Mouse (Mus musculus): ENCODE data around the gene Aebp1.
A peak's percentile ranks its signal among the peaks of the same experiment; 100 is the strongest.

Aebp1 gene

GRCm38 (mm10) chr11:5893807-5894206 lies 32.1 kb downstream of the Aebp1 start:
- DNase-seq (ENCODE audit: low spot score in 2 of 2) = no peak

DNA sequence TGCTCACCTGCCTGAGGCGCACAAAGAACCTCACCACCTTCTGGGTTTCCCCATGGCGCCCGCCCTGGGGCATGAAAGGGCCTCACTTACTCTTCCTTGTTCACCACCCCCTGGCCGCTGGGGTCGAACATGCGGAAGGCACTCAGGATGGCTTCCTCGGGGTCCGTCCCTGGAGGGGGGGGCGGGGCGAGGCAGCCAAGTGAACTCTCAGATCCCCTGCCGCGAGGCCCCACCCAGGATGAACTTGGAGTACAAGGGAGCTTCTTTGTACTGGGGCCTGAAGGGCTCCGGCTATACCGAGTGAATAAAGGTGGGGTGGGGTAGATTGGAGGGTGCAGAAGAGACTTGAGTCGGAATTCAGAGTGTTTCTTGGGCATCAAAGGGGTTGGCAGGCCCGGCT lies 35.5 kb downstream of the Aebp1 start:
- no peak for DNase-seq (ENCODE audit: low spot score in 2 of 2)

- DNase-seq (ENCODE audit: low spot score in 2 of 2) = no peak
These were observed 36.1 kb downstream of the Aebp1 start for GRCm38 (mm10) chr11:5897839-5898238.

- DNase-seq (ENCODE audit: low spot score in 2 of 2) = no peak
These were observed 36.8 kb downstream of the Aebp1 start, which contains the start of gene Myl7 for GRCm38 (mm10) chr11:5898531-5898930. Myl7 (minus strand) TSS chr11:5898782.

DNA sequence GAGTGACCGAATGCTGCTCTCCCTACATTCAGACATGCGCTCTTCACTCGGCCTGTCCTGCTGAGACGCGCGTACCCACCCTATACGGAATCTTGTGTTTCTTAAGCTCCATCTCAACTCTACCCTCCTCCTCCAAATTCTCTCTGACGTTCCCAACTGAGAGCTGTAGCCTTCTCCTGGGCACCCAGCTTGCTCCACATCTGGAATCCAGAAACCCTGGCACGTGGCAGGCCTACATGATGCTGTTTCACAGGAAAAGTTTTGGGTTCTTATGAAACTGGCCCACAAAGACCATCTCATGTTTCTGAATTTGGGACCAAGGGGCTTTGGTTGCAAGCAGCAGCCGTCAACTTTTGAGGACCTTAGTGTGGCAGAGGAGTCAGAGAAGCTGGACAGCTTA lies 37.5 kb downstream of the Aebp1 start:
- no peak for DNase-seq (ENCODE audit: low spot score in 2 of 2)

- no peak for DNase-seq (ENCODE audit: low spot score in 2 of 2)
These were observed 39.6 kb downstream of the Aebp1 start for GRCm38 (mm10) chr11:5901320-5901719.

GRCm38 (mm10) chr11:5901950-5902349 lies 40.2 kb downstream of the Aebp1 start:
- no peak for DNase-seq (ENCODE audit: low spot score in 2 of 2)

GRCm38 (mm10) chr11:5902390-5902789 lies 40.6 kb downstream of the Aebp1 start:
- DNase-seq (ENCODE audit: low spot score in 2 of 2) = no peak

GRCm38 (mm10) chr11:5903844-5904243 lies 42.1 kb downstream of the Aebp1 start:
- no peak for DNase-seq (ENCODE audit: low spot score in 2 of 2)

DNA sequence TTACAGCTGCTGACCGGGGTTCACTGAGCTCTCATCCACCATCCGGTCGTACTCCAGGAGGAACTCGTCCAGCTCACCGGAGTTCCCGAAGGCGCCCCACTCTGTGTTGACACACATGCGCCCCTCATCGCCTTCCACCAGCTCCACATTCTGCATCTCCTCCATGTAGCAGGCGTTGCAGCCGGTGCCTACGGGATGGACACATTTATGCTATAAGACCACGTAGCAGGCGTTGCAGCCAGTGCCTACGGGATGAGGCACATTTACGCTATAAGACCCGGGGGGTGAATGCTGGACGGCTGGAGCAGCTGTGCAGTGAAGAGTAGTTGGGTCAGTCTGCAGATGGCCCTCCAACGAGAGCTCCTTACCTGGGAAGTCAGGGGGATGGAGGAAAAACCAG lies 42.6 kb downstream of the Aebp1 start:
- DNase-seq (ENCODE audit: low spot score in 2 of 2) = no peak

DNA sequence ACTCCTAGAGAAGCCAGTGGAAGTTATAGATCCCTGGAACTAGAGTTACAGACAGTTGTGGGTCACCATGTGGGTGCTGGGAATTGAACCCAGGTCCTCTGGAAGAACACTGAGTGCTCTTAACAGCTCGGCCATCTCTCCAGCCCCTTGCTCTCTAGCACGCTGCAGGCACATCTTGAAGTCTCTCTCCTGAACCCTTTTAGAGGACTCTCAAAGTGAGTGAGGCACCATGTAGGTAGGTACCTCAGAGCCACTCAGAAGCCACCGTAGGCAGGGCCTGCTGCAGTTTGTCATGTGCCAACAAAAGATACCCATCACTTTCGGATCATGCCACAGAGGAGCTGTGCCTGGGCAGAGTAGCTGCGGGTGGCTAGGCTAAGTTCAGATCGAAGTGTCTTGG lies 43.1 kb downstream of the Aebp1 start:
- no peak for DNase-seq (ENCODE audit: low spot score in 2 of 2)

- no peak for DNase-seq (ENCODE audit: low spot score in 2 of 2)
These were observed 44.2 kb downstream of the Aebp1 start for GRCm38 (mm10) chr11:5905778-5906518.

DNA sequence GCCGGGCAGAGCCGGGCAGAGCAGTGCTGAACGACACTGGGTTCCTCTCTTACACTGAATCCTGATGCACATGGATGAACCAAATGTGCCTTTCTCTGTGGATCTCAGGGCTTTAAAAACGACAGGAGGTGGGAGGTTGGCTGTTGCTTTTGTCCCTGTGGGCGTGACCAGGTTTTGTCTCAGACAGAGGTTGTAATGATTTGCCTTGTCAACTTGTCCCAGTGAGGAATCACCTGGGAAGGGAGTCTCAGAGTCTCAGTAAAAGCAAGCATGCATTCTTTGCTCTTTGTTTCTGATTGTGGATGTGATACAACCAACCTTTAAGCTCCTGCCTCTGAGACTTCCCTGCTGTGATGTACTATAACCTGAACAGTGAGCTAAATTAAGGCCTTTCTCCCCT lies 45.3 kb downstream of the Aebp1 start:
- no peak for DNase-seq (ENCODE audit: low spot score in 2 of 2)

GRCm38 (mm10) chr11:5908642-5909041 lies 46.9 kb downstream of the Aebp1 start:
- no peak for DNase-seq (ENCODE audit: low spot score in 2 of 2)

DNA sequence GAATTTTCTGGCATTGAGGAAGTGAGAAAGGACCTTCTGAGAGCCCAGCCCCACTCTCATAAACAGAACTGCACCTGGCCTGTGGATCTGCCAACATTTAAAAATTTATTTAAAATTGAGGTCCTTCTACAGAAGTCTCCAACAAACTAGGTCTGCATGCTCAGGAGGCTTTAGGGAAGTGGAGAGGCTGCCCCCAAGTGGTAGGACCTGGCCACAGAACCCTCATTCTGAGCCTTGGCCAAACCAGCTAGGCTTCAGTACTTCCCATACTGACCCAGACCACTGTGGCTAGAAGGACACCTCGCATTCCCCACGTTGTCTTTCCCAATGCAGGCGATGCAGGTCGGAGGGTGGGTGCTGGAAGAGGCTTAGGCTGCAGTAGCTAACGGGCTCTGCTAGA lies 50.9 kb downstream of the Aebp1 start:
- peak in 1 of 2 experiments; percentile 47 for DNase-seq (ENCODE audit: low spot score in 2 of 2)

- no peak for DNase-seq (ENCODE audit: low spot score in 2 of 2)
These were observed 51.5 kb downstream of the Aebp1 start for GRCm38 (mm10) chr11:5913256-5913655.

DNA sequence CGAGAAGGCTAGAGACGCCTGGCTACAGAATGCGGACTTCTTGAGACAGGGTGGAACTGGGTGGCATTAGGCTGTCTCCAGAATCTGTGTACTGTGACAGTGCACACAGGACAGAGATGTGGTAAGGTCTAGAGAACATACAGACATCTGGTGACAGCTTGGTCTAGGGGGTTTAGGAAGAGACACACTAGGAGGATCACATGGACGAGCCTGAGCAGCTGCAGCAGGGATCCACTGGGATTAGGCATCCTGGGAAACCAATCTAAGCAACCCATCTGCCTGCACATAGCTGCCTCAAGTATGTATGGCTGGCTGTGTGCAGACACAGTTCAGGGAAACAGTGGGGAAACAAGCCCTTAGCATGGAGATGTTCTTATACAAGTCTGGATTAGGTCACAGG lies 52.2 kb downstream of the Aebp1 start:
- no peak for DNase-seq (ENCODE audit: low spot score in 2 of 2)

DNA sequence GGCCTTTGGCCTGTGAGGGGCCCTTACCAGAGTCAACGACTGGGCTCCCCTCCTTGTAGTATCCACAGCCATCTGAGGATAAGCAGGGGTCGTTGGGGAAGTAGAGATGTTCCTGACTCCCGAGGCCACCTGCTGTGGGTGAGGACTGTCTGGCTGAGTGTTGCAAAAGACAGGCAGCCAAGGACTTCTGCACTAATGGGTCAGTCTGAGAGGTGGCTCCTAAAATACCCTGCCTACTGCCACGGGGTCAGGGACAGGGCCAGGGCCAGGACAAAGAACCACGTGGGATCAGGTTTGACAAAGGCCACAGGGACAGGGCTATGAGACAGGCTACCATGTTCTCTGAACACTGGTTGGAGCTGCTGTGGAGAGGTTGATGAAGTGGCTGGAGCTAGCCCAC lies 53.2 kb downstream of the Aebp1 start:
- DNase-seq (ENCODE audit: low spot score in 2 of 2) = peak in 1 of 2 experiments; percentile 27

DNA sequence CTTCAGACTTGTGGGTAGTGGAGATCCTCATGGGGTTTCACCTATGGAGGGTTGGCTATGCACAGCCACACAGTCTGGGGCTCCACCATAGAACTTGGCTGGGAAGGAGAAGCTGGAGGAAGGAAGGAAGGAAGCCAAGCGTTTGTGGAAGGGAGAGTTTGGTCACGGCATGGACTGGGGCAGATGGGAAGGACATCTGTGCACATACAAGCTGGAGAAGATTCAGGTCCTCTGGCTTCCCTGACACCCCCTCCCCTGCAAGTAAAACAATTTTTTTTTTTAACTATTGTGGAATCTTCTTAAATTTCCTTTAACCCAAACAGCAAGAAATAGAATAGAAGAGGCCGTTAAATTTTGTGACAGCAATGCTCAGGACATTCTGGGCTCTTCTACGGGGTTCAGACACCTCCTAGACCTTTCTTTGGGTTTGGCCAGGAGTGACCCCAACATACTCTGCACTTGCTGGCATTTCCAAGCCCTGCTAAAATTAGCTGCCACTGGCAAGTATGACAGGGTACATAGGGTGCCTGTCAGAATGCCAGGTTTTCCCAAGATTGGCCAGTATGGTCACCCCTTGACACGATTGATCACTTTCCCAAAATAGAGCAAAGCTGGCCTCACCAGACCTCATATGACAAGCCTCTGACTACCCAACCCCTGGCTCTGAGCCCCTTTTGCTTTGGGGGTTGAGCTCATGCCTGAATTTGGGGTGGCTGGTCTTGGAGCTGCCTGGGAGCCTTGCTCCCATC lies 53.9 kb downstream of the Aebp1 start:
- peak; percentile 56 to 77 for DNase-seq (ENCODE audit: low spot score in 2 of 2)

DNA sequence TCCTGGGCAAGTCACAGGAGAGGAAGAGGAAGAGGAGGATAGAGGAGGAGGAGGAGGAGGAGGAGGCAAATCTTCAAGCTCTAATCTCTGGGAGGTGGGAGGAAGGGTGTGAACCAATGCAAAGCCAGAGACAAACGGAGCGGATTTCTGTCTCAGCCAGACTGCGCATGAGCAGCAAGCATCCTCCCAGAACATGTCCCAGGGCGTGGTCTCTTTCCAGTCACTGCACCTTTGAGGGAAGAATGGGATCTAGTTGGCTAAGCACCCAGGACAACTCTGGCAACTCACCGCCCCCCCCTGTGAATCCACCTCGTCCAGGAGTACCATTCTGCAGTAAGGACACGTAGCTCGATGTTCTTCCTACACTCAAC lies 54.4 kb downstream of the Aebp1 start:
- DNase-seq (ENCODE audit: low spot score in 2 of 2) = peak in 1 of 2 experiments; percentile 44

DNA sequence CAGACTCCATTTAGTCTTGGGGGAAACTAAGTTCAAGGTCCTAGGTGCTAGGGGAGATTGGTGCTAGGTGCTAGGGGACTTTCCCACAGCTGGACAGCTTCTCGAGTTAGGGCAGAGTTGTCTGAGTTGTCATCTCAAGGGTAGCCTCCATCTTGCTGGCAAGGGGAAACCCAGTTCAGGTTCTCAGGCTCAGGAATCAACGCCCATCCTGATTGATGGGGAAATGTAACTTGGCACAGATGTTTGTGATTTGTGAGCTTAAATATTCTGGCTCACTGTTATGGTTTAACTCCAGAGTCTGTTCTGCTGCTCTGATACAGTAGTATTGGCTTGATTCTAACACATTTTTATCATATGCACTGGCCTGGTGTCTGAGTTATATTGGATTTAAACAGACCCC lies 56.4 kb downstream of the Aebp1 start:
- DNase-seq (ENCODE audit: low spot score in 2 of 2) = no peak

GRCm38 (mm10) chr11:5919606-5920005 lies 57.9 kb downstream of the Aebp1 start:
- DNase-seq (ENCODE audit: low spot score in 2 of 2) = no peak

DNA sequence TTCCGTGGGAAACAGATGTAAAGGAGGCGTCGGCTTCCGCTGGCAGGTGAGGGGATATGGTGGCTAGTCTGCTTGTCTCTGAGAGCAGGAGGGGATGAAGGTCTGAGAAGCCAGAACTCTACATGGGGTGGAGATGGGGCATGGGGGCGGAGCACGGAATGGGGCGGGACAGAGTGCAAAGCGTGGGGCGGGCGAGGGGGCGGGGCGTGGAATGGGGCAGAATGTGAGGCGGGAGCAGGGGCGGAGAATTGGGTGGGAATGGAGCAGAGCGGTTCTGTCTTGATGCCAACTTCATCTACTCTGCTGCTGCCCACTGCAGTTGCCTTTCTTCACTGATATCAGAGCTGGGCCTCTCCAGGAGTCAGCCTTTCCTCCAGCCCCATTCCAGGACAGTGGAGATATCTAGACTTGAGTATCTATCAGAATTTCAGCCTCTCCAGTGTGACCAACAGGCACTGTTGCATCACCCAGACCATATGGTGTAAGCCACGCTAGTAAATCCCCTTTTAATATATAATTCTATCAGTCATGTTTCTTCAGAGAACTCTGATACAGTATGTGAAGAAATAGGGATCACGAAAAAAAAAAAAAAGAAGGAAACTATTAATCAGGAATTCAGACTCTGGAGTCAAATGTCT lies 58.7 kb downstream of the Aebp1 start:
- DNase-seq (ENCODE audit: low spot score in 2 of 2) = no peak

All from heart, adult 9 months (tissue).